Mouse (Mus musculus) neural tube, embryonic 13.5 days (tissue): ENCODE data around the gene Mgll. TPM values are rescaled to one million over a fixed set of nuclear protein-coding genes. Genes with fewer than 3 reads are reported as not detected.

Source experiments
- ATAC-seq: fragments of 200-750 bp; cut with Nextera tagmentation; 2 replicates; pipeline ENCODE4 v1.8.0; 2017; ENCODE audit warnings: low read depth, mild to moderate bottlenecking, moderate TSS enrichment, moderate library complexity
- H3K27ac ChIP-seq: fragments of 300-500 bp; sonication (generic); replicated peaks from 2 replicates; pipeline ENCODE4 v1.5.1; 2015; ENCODE audit warnings: moderate library complexity, mild to moderate bottlenecking, inconsistent platforms
- H3K27me3 ChIP-seq: fragments of 300-500 bp; sonication (generic); 2 replicates; pipeline ENCODE4 v1.6.1; 2015; ENCODE audit warnings: mild to moderate bottlenecking, inconsistent platforms
- H3K36me3 ChIP-seq: fragments of 300-500 bp; sonication (generic); 2 replicates; pipeline ENCODE4 v1.6.1; 2015; ENCODE audit warnings: mild to moderate bottlenecking, inconsistent platforms
- H3K4me1 ChIP-seq: fragments of 300-500 bp; sonication (generic); replicated peaks from 2 replicates; pipeline ENCODE4 v1.6.1; 2015; ENCODE audit warnings: inconsistent platforms
- H3K4me2 ChIP-seq: fragments of 300-500 bp; sonication (generic); 2 replicates; pipeline ENCODE4 v1.6.1; 2015; ENCODE audit warnings: inconsistent platforms, mild to moderate bottlenecking, moderate library complexity
- H3K4me3 ChIP-seq: fragments of 300-500 bp; sonication (generic); 2 replicates; pipeline ENCODE4 v1.5.1; 2015; ENCODE audit warnings: mild to moderate bottlenecking, inconsistent platforms
- H3K9ac ChIP-seq: fragments of 300-500 bp; sonication (generic); 2 replicates; pipeline ENCODE4 v1.6.1; 2015; ENCODE audit warnings: moderate library complexity, mild to moderate bottlenecking, inconsistent platforms
- H3K9me3 ChIP-seq: fragments of 300-500 bp; sonication (generic); 2 replicates; pipeline ENCODE4 v1.6.1; 2016; ENCODE audit warnings: inconsistent platforms
- WGBS: fragments of 180-500 bp; shearing (Covaris S2); methylation state at CpG from one replicate; pipeline ENCODE4 v1.1.7; 2015; 5-methylcytosine and 5-hydroxymethylcytosine counted together
- polyA plus RNA-seq: library from polyadenylated mRNA; unstranded; fragments of >200 nt; fragmentation: Nextera tagmentation; extraction: Ambion mirVana; gene quantifications from 2 replicates; pipeline ENCODE4 v1.2.1, GENCODE M21; 2015

Gene Mgll
- polyA plus RNA-seq, 1 experiment from 2014 or later = 32.0 TPM

DNA sequence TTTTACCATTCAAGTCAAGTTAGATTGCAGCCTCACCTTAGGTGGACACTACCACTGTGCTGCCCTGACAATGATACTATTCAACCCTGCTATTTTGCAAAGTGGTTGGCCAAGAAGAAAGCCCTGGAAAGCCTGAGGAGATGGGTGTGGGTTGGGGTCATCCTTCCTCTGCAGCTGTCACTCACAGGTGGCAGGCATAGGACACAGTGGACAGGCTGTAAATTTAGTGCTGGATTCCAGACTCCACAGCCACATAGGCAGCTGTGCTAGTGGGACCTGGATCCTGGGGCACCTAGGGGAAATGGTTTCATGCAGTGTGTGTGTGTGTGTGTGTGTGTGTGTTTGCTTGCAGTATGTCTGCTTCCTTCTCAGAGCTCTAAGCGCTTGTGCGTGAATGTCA is 1.3 kb upstream of the Mgll start:
- Histone ChIP-seq H3K36me3 (no peaks in the 10 kb centered on the region), H3K9ac (no peak overlapping the region), H3K27me3 (peaks cover 30% of the 10 kb centered on the region), H3K4me3 (no peak overlapping the region), H3K4me1 (peaks cover 34% of the 10 kb centered on the region), H3K9me3 (no peaks in the 10 kb centered on the region), H3K27ac (no peak overlapping the region), H3K4me2 (no peak overlapping the region)
- WGBS = 82% methylated on average over 2 of the region's 2 CpGs
- ATAC-seq = no peak

DNA sequence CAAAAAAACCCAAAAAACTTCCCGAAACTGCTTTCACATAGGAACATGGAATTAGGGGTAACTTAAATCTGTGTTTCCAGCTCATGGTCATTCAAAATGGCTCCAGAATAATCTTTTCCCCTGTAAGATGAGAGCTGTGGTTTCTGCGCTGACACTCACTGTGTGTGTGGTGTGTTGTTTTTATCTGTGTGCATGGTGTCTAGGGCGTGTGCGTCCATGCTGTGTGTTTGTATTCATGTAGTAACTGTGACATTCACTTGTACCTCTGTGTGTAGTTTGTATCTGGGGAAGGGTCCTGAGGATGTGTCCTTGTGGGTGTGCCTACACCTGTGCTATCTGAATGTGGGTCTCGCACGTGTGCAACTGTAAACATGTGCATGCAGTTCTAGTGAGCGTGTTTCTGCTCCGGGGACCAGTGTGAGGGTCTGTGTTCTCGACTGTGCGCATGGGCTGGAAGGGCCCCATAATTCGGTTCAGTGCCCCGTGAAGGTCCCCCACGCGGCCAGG is 353 bp upstream of the Mgll start:
- peak overlapping the region; percentile 68 for H3K4me3 ChIP-seq
- WGBS = 34% methylated on average over 14 of the region's 14 CpGs
- peak overlapping the region; percentile 92 for H3K4me2 ChIP-seq
- H3K4me1 ChIP-seq = peaks cover 37% of the 10 kb centered on the region
- no peaks in the 10 kb centered on the region for H3K9me3 ChIP-seq
- peak overlapping the region; percentile 86 for H3K9ac ChIP-seq
- H3K27ac ChIP-seq = peak overlapping the region; percentile 78
- peak; percentile 74 for ATAC-seq
- H3K27me3 ChIP-seq = peaks cover 30% of the 10 kb centered on the region
- no peaks in the 10 kb centered on the region for H3K36me3 ChIP-seq

DNA sequence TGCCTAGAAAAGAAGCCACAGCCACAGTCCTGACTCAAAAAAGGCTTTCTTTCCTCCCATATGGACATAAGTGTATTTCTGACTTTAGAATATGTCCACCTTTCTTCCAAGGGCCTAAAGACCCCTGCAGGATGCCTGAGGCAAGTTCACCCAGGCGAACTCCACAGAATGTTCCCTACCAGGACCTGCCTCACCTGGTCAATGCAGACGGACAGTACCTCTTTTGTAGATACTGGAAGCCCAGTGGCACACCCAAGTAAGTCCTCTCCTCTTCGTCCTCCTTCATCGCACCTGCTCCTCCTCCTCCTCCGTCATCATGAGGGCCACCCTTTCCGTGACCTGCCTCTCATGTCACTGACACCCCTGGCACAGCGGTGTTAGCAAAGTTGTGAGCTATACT is 1.4 kb downstream of the Mgll start:
- H3K27ac ChIP-seq = no peak overlapping the region
- H3K9ac ChIP-seq = peak overlapping the region; percentile 86; the same call in 1 of the 2 replicates
- WGBS = 59% methylated on average over 7 of the region's 7 CpGs
- no peak for ATAC-seq
- peak overlapping the region; percentile 92 for H3K4me2 ChIP-seq
- no peaks in the 10 kb centered on the region for H3K36me3 ChIP-seq
- H3K9me3 ChIP-seq = no peaks in the 10 kb centered on the region
- peaks cover 37% of the 10 kb centered on the region for H3K4me1 ChIP-seq
- H3K27me3 ChIP-seq = peaks cover 30% of the 10 kb centered on the region
- peak overlapping the region; percentile 68 for H3K4me3 ChIP-seq

GRCm38 (mm10) chr6:88726252-88727211 is 2.3 kb downstream of the Mgll start:
- peak overlapping the region; percentile 92 for H3K4me2 ChIP-seq
- ATAC-seq = no peak
- H3K36me3 ChIP-seq = no peaks in the 10 kb centered on the region
- H3K27me3 ChIP-seq = peaks cover 30% of the 10 kb centered on the region
- 0 out of 2 replicates have a peak overlapping the region, but pooled peaks have one; percentile 12 for H3K9ac ChIP-seq
- no peaks in the 10 kb centered on the region for H3K9me3 ChIP-seq
- WGBS = 52% methylated on average over 9 of the region's 9 CpGs
- H3K4me1 ChIP-seq = peaks cover 37% of the 10 kb centered on the region
- peak overlapping the region; percentile 16 for H3K4me3 ChIP-seq
- H3K27ac ChIP-seq = no peak overlapping the region

DNA sequence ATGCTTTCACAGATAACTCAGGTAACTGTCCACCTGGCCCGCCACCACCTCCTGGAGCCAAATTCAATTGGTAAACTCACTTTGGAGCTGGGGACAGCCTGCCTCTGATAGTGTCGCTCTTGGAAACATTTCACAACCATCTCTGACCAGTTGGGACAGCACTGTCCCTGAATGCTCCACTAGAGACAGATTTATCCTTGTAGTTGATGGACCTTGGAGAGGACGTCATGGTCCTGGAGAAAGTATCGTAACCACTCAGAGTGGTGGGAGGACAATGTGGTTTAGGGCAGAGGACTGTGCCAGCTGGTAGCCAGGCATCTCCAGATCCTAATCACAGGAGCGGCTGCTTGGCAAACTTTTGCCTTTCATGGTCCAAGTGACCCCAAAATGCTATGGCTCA is 3.3 kb downstream of the Mgll start:
- Histone ChIP-seq H3K9ac (no peak overlapping the region), H3K27me3 (peaks cover 30% of the 10 kb centered on the region), H3K36me3 (no peaks in the 10 kb centered on the region), H3K4me2 (no peak overlapping the region), H3K4me3 (no peak overlapping the region), H3K27ac (no peak overlapping the region), H3K9me3 (no peaks in the 10 kb centered on the region), H3K4me1 (peaks cover 37% of the 10 kb centered on the region)
- no peak for ATAC-seq
- WGBS = 85% methylated on average over 5 of the region's 5 CpGs

- H3K4me1 ChIP-seq = peaks cover 42% of the 10 kb centered on the region
- no peak overlapping the region for H3K4me2 ChIP-seq
- H3K4me3 ChIP-seq = no peak overlapping the region
- ATAC-seq = no peak
- peaks cover 25% of the 10 kb centered on the region for H3K27me3 ChIP-seq
- H3K9ac ChIP-seq = 0 out of 2 replicates have a peak overlapping the region, but pooled peaks have one; percentile 9
- H3K27ac ChIP-seq = no peak overlapping the region
- no peaks in the 10 kb centered on the region for H3K36me3 ChIP-seq
- H3K9me3 ChIP-seq = no peaks in the 10 kb centered on the region
- WGBS = 51% methylated on average over 7 of the region's 7 CpGs
Observed at GRCm38 (mm10) chr6:88728054-88728453, 3.8 kb downstream of the Mgll start.

DNA sequence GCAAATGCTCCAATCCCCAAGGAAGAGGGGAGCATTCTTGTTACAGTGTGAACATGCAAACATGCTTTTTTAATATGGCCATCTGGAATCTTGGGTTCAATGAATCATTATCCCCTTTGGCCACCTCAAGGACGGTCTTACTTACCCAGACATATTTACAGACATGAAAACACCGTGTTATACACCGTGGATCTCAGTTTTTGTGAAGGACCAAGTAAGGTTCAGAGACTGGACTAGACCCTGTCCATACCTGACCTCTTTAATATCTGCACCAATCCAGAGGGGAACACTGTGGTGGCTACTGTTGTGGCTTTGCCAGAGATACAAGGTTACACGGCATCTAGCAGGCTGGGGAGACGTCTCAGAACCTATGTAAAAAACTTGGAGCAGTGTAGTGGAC is 4.3 kb downstream of the Mgll start:
- H3K4me3 ChIP-seq = no peak overlapping the region
- no peak overlapping the region for H3K27ac ChIP-seq
- H3K4me2 ChIP-seq = no peak overlapping the region
- WGBS = 89% methylated on average over 5 of the region's 5 CpGs
- no peak for ATAC-seq
- H3K9ac ChIP-seq = no peak overlapping the region
- no peaks in the 10 kb centered on the region for H3K36me3 ChIP-seq
- H3K27me3 ChIP-seq = peaks cover 21% of the 10 kb centered on the region
- peaks cover 47% of the 10 kb centered on the region for H3K4me1 ChIP-seq
- no peaks in the 10 kb centered on the region for H3K9me3 ChIP-seq

GRCm38 (mm10) chr6:88731211-88731751 is 7.1 kb downstream of the Mgll start:
- Histone ChIP-seq H3K9ac (no peak overlapping the region), H3K27ac (no peak overlapping the region), H3K4me1 (peaks cover 31% of the 10 kb centered on the region), H3K4me2 (no peak overlapping the region), H3K27me3 (peaks cover 7% of the 10 kb centered on the region), H3K36me3 (no peaks in the 10 kb centered on the region), H3K9me3 (no peaks in the 10 kb centered on the region), H3K4me3 (no peak overlapping the region)
- WGBS = 85% methylated on average over 11 of the region's 11 CpGs
- ATAC-seq = no peak

GRCm38 (mm10) chr6:88731991-88732390 is 7.8 kb downstream of the Mgll start:
- no peak overlapping the region for H3K4me2 ChIP-seq
- no peaks in the 10 kb centered on the region for H3K9me3 ChIP-seq
- no peak overlapping the region for H3K4me3 ChIP-seq
- no peaks in the 10 kb centered on the region for H3K36me3 ChIP-seq
- H3K9ac ChIP-seq = no peak overlapping the region
- no peak for ATAC-seq
- 91% methylated on average over 3 of the region's 3 CpGs for WGBS
- H3K27ac ChIP-seq = no peak overlapping the region
- H3K4me1 ChIP-seq = peaks cover 30% of the 10 kb centered on the region
- 0 out of 2 replicates have a peak, but pooled peaks cover under 1% of the 10 kb centered on the region for H3K27me3 ChIP-seq

- WGBS = 60% methylated on average over 17 of the region's 17 CpGs
- H3K9ac ChIP-seq = no peak overlapping the region
- H3K4me1 ChIP-seq = peaks cover 26% of the 10 kb centered on the region
- H3K9me3 ChIP-seq = no peaks in the 10 kb centered on the region
- H3K36me3 ChIP-seq = no peaks in the 10 kb centered on the region
- no peak overlapping the region for H3K4me2 ChIP-seq
- no peak overlapping the region for H3K4me3 ChIP-seq
- no peaks in the 10 kb centered on the region for H3K27me3 ChIP-seq
- H3K27ac ChIP-seq = peak overlapping the region; percentile 28; the same call in 1 of the 2 replicates
- ATAC-seq = no peak
Observed at GRCm38 (mm10) chr6:88732643-88733613, 8.7 kb downstream of the Mgll start.

- Histone ChIP-seq H3K4me2 (no peak overlapping the region), H3K4me1 (peaks cover 35% of the 10 kb centered on the region), H3K27me3 (no peaks in the 10 kb centered on the region), H3K9ac (no peak overlapping the region), H3K9me3 (no peaks in the 10 kb centered on the region), H3K27ac (peak overlapping the region; percentile 59; the same call in 1 of the 2 replicates), H3K4me3 (no peak overlapping the region), H3K36me3 (no peaks in the 10 kb centered on the region)
- ATAC-seq = no peak
- 79% methylated on average over 8 of the region's 8 CpGs for WGBS
Observed at GRCm38 (mm10) chr6:88736337-88736736, 12.1 kb downstream of the Mgll start.
